In the genomic region with DNA sequence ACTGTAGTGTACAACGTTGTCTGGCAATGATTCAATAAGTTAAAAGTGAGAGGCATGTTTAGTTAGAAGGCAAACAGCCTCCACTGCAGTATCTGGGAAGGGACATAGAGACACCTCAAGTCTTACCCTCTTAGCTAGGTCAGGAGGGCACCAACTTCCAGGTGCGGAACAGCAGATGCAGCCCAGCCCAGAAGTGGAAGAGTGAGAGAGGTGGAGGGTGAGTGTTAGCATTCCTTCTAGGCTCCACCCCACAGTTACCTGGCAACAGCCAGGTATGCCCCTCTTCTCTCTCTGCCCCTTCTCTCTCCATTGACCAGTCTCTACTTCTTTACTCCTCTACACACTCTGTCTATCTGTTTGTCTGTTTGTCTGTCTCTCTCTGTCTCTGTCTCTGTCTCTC, we compare ENCODE assay signal across 25 mouse cellular contexts.
"Had no signal": no experiment of that assay in that cellular context is flagged by ENCODE, and none has a peak within 500 bp of the region (broad histone marks: within the 10 kb centered on the region; RNA-seq: fewer than 3 reads in every experiment).

No protein-coding gene starts in this region.

- DNase-seq: gastrocnemius, adult 2 months; gastrocnemius, postnatal 10 days; gastrocnemius, postnatal 25 days; heart, adult 18-20 months; heart, postnatal 10 days; heart, postnatal 4 days; kidney, adult 18-20 months; kidney, adult 8-10 months; kidney, postnatal 10 days; kidney, postnatal 25 days; kidney, postnatal 4 days; liver had no signal

- H3K36me3 ChIP-seq: heart, embryonic 10.5 days; heart, embryonic 12.5 days; hindbrain, embryonic 10.5 days; hindbrain, embryonic 12.5 days; intestine, embryonic 15.5 days; limb, embryonic 10.5 days; limb, embryonic 12.5 days had no signal

- ATAC-seq: hindbrain, embryonic 16.5 days; inflammation-experienced regulatory T-cells, adult 6 months; intestine, embryonic 15.5 days; intestine, postnatal 0 days had no signal

- H3K27me3 ChIP-seq: heart, embryonic 12.5 days; hindbrain, embryonic 12.5 days; intestine, embryonic 15.5 days had no signal

- H3K4me3 ChIP-seq: gastrocnemius, adult 2 months; heart, embryonic 10.5 days; heart, embryonic 12.5 days; hindbrain, embryonic 10.5 days; hindbrain, embryonic 12.5 days; intestine, embryonic 15.5 days; layer of hippocampus, adult 2 months; left cerebral cortex, adult 2 months; limb, embryonic 10.5 days; limb, embryonic 12.5 days had no signal

- H3K9me3 ChIP-seq: heart, embryonic 10.5 days; heart, embryonic 12.5 days; hindbrain, embryonic 10.5 days; hindbrain, embryonic 12.5 days; intestine, embryonic 15.5 days; limb, embryonic 10.5 days; limb, embryonic 12.5 days had no signal

- H3K4me2 ChIP-seq: heart, embryonic 12.5 days; hindbrain, embryonic 12.5 days; hindbrain, embryonic 14.5 days; intestine, embryonic 15.5 days; limb, embryonic 12.5 days had no signal

- H3K4me1 ChIP-seq: heart, embryonic 10.5 days; heart, embryonic 12.5 days; intestine, embryonic 15.5 days; limb, embryonic 12.5 days had no signal

- H3K9ac ChIP-seq: heart, embryonic 12.5 days; hindbrain, embryonic 12.5 days; hindbrain, embryonic 14.5 days; intestine, embryonic 15.5 days; limb, embryonic 12.5 days had no signal

- H3K27ac ChIP-seq: gastrocnemius, adult 2 months; heart, embryonic 10.5 days; hindbrain, embryonic 10.5 days; hindbrain, embryonic 12.5 days; hindbrain, embryonic 14.5 days; intestine, embryonic 15.5 days; layer of hippocampus, adult 2 months; left cerebral cortex, adult 2 months; limb, embryonic 10.5 days; limb, embryonic 12.5 days had no signal
